Mouse (Mus musculus) telencephalon, adult 2 months (tissue): ENCODE measurements at regions not wholly inside any gene's neighbourhood (a gene's known extent, or its start where the extent isn't known, plus 50 kb on each side); places are given as distances from the start of the nearest gene placed in this dataset.

Experiments used
- DNase-seq: peaks from one replicate; pipeline ENCODE4 v3.0.0-alpha.2; 2011; ENCODE audit warnings: low read depth, low spot score

DNA sequence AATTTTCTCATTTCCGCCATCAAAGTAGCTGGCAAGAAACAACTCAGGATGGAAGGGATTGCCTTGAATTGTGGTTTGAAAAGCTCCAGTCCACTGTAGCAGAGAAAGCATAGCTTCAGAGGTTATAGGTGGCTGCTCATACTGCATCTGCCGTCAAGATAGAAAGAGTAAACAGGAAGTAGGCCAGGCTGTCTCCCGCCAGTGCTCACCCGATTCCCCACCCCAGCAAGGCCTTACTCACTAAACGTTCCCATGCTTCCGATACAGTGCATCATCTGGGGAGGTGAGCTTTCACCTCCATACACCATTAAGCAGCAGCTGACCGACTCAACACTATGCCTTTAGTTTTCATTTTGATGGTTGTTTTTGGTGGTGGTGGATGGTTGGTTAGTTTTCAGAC lies 119.3 kb upstream of the Btg1 start:
- no peak for DNase-seq

DNA sequence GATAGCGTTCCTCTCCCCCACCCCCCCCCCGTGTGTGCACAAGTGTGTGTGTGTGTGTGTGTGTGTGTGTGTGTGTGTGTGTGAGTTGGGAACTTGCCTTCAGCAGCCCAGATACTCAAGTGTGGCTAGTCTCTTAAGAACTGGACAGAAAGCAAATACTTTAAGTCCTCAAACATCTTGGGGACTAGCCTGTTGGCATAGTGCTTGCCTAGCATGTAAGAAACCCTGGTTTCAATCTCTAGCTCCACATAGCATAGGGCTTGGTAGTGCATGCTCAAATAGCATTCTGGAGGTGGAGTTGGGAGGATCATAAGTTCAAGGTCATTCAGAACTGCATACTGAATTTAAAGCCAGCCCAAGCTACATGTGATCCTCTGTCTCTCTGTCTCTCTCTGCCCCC lies 117.5 kb upstream of the Btg1 start:
- DNase-seq = no peak

DNA sequence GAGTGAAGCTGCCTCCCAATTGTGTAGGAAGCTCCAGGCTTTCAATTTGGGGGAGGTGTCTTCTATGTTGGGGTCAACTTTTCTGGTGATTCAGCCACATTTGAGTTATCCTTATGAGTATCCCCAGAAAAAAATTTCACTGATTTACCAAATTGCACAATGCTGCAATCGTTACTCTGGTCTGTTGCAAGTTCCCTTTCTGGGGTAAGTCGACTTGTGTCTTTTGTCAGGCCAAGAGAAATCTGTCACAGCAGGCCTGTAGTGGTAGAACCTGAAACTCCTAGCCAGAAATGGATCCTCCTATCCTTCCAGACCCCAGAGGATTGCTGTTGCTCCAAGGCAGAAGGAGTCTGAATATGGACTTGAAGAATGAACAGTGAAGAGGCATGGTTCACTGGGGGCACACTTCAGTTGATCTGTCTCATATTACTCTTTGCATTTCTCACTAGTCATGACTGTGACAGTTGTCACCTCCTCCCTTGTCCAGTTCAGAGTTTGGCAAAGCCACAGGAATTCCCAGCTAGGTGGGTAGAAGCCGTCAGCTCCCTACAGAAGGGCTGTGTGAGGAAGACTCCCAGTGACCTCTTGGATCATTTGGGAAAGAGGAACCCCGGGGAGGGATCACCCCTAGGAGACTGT lies 114.6 kb upstream of the Btg1 start:
- no peak for DNase-seq

DNA sequence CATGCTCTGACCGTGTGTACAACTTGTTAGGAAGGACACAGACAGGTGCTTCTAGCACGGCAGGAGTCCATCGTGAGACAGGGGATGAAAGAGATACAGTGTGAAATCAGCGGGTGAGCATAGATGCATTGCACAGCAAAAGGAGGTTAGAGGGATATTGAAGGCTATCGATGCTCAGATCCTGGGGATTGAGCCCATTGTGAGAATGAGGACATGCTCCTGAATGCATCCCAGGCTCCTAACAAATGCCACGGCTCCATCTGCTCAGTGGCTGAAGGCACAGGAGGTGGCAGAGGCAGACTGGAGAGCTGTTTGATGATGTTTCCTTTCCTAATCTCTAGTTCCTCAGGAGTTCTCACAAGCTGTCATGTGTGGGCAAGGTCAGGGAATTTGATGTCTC lies 114.1 kb upstream of the Btg1 start:
- no peak for DNase-seq

DNA sequence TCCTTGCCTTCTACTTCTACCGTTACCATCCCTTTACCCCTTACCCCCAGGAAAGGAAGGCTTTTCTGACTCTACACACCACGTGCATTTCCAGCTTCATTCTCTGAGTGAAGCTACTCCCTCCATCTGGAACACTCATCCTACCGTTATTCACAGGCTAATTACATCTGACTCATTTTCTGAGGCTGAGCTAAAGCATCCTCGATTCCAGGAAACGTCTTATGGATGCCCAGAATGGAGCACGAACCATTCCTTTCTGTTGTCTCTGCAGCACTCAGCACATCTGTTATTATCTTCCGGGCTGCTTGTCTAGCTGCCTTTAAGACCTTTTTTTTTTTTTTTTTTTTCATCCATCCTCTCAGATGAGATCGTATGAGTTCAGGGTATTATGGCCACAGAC lies 112.5 kb upstream of the Btg1 start:
- DNase-seq = no peak

DNA sequence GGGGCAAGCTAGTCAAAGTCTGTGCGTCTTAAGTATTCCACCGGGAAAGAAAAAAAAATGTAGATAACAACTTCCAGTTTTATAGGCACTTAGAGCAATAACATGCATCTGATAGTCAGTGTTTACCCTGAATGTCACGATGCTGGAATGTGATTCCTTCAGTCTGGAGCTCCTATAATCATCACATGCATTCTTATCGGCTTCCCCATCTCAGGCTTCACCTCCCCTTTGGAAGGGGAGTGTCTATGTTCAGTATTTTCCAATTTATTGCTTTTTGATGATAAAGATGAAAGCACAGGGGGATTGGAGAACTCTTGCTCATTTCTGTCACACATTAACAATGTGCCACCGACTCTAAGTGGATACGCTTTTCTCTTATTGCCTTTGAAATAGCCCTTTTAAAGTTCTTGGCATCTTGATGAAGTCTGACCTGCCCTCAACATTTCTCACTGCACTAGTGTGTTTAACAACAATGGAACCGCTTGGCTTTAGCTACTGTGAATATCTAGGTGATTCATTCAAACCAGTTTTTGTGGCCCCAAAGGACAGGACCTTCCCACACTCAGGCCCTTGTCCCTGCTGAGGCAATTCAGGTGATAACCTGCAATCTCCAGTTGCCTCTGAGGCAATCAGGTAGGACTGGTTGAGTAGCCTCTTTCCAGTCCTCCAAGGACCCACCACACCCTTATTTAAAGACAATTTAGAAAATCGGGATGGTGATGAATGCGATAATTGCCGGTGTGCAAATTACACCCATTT lies 101.5 kb upstream of the Btg1 start:
- DNase-seq = no peak

DNA sequence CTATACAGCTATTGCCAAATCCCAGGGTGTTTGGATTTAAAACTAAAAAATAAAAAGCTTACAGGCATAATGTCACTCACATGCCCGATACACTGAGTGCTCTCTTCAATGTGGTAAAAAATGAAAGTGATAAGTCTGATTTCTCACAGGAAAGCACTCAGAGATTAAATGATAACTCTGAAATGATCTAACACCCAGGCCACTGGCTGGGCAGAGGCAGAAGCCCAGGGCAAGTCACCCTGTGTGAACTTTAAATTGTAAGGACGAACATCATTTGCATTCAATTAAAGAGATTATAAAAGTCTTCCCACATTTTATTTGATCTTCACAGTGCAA lies 100.9 kb upstream of the Btg1 start:
- DNase-seq = no peak

DNA sequence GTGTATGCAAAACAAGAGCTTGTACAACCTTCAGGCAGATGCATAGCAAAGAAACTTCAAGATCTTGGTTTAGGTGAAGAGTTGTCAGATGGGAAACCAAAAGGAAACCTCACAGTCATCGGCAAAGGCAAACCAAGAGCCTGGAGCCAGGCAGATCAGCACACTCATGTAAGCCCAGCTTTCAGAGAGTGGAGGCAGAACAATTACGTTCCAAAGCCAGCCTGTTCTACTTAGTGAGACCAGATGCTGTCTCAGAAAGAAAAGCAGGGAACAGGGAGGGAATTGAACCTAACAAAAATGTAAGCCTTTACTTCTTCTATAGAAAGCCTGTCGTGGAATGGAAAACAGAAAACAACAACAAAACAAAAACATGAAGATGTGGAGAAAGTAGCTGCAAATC lies 97.4 kb upstream of the Btg1 start:
- DNase-seq = no peak

DNA sequence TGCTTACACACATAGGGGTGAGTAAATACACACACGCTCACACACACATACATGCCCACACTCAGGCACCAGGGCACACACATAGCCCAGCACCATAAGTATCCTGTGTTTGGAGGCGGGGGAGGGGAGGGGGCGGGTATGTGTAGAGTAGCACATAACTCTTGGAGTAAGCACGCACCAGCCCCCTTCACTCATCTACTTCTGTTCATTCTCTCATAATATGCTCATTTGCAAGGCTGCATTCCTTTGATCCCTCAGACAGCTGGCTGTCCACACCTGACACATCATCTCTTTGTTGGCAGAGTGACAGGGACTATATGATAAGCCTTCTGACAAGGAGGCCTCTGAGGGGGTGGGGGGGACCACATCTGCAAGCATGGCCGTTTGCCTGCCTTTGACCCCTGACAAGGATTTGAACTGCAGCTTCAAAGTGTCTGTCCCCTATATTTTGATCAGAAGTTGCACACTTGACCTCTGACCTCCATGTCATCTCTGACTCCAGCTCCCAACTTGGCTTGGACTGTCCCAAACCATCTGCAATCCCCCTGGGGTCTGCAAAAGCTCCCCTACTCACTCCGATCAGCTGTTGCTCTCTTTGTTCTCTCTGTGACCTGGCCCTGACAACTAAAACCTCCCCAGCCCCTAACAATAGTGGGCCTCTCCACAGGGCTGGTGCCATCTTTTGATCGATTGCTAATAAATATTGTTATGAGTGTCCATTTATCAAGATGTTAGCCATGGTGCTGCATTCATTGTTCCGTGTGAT lies 95.6 kb upstream of the Btg1 start:
- DNase-seq = no peak

DNA sequence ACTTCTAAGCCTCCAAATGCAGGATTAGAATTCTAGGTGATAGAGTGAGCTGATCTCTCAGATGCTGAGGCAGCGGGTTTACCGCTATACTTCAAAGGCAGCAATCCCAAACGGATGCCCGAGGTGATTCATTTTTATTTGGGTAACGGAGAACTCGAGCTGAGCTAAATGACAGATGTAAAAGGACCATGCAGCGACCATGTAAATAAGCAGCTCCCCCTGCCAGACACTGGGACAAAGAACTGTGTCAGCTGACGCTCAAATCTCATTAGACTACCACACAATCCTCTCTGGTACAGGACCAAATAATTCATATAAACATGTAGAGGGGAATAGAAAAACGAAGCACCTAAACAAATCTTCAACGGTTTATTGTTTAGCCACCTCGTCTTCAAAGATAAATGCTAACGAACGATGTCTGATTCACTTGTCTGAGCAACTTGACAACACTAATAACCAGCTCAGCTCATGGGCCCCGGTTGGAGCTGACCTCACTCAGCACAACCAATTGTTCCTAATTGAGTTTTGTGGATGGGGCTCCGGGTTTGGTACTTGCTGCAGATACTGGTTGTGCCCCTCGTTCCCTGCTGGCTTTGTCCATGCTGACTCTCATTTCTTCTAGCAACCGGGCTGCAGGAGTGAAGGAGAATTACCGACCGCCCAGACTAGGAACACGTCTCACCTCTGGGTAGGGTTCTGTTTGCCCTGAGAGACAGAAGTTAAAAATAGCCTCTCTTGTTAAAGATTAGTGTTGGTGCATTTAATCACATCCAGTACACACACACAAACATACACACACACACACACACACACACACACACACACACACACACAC lies 92.6 kb upstream of the Btg1 start:
- DNase-seq = no peak

DNA sequence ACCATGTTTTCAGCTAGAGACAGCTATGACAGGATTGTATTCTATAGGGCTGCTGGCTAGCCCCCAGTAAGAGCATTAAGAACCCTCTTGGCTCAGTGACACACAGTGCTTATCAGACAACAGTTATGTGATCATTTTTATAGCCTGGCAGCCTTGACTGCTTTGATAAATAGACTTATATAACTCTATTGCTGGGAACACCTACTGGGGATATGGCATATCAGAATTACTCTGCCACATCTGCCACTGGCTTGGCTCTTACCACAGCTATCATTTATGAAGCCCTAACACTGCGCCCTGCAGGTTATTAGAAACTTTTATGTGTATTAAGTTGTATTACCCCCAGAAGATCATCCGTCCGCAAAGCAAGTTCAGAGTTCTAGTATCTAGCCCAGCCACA lies 88.9 kb upstream of the Btg1 start:
- no peak for DNase-seq

DNA sequence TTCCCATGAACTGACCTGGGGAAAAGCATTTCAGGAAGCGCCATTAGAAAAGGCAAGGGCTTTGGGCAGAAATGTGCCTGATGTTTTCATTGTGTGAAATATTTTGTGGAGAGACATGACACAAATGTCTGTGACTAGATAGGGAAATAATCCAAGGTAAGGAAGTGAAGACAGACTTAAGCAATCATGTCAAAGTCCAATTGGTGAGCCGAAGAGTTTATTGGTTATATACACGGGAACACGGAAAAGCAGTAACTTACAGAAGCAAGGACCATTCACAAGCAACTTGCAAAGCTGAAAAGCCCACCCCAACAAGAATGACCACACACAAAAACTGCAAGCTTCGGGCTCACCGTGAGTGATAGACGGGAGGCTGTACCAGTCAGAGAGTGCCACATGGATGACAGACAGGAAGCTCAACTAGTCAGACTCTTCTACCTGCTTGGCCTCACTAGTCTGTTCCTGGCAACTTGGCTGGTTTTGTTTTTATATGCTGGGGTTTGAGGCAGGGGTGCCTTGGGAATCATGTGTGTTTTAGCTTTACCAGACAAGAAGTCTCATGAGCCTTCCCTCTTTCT lies 82.2 kb upstream of the Btg1 start:
- no peak for DNase-seq

DNA sequence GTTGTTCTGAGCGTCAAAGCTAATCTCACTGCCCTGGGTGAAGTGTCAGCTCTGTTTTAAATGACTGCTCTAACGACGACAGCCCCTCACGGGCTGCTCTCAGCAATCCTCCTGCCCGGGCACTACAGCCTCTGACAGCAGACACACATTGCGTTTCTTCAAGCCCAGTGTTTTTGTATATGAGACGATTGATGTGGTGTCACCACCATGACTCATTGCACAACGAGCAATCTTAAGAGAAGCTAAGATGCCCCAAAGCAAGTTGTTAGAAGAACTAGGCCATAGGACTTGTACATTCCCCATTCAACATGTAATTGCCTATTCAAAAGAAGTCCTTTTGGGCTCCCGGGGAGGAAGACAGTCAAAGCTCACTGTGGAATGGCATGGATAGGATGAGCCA lies 81.3 kb upstream of the Btg1 start:
- no peak for DNase-seq

DNA sequence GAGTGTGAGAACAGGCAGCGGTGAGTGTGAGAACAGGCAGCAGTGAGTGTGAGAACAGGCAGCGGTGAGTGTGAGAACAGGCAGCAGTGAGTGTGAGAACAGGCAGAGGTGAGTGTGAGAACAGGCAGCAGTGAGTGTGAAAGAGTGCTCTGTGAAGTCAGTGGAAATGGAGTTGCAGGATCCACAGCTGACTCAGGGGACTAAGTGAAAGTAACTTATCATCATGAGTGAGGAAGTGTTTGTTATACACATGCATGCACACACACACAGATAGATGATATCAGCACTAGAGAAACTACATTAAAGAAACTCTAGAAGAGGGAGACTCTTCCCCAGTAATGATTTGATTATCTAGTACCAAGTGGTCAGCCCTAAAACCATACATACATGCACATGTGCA lies 76.0 kb upstream of the Btg1 start:
- DNase-seq = no peak

DNA sequence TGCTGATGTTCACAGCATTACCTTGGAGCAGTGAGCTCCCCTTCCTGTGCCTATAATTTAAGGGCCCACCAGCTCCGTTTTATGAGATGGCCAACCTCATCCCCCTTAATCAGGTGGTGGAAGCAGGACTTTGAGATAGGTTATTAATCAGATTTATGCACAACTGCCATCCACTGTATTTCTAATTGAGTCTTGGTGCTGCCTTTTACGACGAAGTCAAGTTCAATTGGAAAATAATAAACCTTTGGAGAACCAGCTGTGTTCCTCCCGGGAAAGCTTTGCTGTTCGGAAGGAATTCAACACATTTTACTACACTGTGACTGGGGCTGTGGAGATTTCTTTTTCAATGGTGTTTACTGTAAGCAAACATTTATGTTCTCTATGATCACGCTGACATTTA lies 71.5 kb upstream of the Btg1 start:
- DNase-seq = no peak

DNA sequence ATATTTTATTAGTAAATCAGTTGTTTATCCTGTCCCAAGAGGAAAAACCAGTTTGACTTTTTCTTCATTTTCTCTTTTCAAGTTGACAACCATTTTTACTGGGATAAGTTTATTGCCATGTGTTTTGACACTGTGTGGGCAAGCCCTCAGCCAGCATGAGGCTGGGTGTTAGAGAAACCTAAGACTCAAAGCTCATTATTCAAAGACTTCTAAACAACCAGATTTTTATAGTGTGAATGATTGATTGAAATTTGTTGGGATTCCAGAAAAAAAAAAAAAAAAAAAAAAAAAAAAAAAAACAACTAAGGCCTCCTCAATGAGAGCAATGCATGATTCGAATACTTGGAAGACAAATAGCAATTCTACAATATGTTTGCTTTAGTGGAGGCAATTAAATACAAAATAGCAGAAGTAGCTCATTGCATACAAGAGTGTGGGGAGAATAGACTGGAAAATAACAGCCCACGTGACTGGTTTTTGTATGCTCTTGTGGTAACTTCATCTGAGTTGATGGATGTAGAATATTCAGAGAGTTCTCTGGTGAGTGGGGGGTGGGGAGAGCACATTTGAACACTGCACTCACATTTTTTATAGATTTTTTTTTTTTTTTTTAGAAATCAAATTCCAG lies 70.9 kb upstream of the Btg1 start:
- DNase-seq = no peak

DNA sequence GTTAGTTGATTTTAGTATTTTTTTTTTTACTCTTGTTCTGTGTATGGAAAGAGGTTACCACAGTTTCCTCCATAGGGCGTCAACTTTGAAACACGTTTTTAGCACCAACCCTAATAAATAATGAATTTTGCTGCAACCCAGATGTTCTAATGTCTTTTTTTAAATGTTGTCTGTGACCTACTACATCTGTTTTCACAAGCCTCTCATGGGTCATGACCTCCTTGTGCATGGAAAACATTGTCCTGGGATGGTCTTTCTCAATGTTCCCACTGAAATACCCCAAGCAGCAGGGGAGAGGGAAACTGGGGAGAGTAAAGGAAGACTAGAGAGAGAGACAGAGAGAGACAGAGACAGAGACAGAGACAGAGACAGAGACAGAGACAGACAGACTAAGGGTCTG lies 67.2 kb upstream of the Btg1 start:
- DNase-seq = no peak

DNA sequence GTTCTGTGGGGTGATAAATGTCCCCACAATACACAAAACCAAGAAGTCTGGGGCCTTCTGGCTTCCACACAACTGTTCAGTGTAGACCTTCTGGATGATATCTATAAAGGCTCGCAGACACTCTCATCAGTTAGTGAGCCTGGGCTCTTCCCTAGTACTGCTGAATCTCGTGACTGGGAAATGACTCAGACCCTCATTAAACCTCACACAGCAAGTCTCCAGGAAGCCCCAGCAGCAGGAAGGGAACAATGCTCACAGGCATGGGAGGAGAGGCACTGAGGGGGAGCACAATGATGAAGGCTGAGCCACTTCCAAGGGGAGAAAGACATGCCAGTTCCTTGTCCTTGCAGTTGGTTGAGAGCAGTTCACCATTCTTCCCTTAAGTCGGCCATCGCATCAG lies 66.5 kb upstream of the Btg1 start:
- no peak for DNase-seq

DNA sequence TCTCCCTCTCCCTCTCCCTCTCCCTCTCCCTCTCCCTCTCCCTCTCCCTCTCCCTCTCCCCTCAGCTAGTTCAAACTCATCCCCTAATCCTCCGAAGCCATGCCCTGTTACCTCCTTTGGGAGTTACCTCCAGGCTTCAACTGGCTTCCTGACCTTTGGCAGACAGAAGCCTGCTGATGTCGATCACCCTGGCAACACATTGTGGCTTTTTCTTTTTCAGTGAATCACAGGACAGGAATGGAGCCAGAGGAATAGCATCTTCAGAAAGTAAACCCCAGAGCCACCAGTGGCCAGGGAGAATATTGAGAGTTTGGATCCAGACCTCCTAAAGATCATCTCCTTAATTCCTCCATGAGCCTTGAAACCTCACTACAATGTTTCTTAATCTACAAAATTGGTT lies 59.5 kb upstream of the Btg1 start:
- DNase-seq = no peak

DNA sequence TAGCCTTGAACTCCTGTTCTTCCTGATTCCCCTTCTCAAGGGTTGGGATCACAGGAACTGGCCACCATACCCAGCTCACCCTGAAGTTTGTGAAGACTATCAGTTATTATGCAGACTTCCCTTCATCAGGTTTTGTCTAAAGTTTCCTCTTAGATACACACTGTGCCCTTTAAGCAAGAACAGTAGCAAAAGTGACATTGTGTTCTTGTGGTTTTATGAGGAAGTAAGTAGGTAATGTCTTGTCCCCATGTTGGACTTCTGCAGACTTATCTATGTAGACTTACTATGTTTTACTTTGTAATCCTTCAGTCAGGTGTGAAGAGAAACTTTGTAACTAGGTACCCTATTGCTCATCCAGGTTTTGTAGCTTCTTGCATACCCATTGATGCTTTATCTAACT lies 51.5 kb upstream of the Btg1 start:
- DNase-seq = no peak
